Mouse (Mus musculus): ENCODE measurements around the gene Mrtfa.

Gene Mrtfa

GRCm38 (mm10) chr15:80983264-80983663, 207.3 kb downstream of the Mrtfa start:
- CTCF ChIA-PET: interaction anchor here in 2 of 4 experiments (0.6 to 0.7 kb wide), 3 partner anchors 31 to 380 kb away, joined by 3 to 4 read pairs (median 4); no protein-coding TSS in a partner anchor
- POLR2A ChIA-PET: interaction anchor here in 1 of 4 experiments (0.8 to 1.2 kb wide), 4 partner anchors 10 to 17 kb away, joined by 3 to 4 read pairs (median 3); no protein-coding TSS in a partner anchor

- CTCF ChIA-PET: no interaction called here
- POLR2A ChIA-PET: interaction anchor here in 1 of 4 experiments (0.6 to 1.3 kb wide), 4 partner anchors 9 to 198 kb away, joined by 3 to 5 read pairs (median 3); no protein-coding TSS in a partner anchor
These were observed 209.4 kb downstream of the Mrtfa start for GRCm38 (mm10) chr15:80981176-80981575.

GRCm38 (mm10) chr15:80979611-80980010, 210.9 kb downstream of the Mrtfa start:
- CTCF ChIA-PET: no interaction called here

GRCm38 (mm10) chr15:80977620-80978334, 212.8 kb downstream of the Mrtfa start, which contains the start of gene Sgsm3:
Gene Sgsm3, plus strand, starts transcription at chr15:80977765.
- CTCF ChIA-PET: interaction anchor here in 2 of 4 experiments (0.6 to 1.5 kb wide), 5 partner anchors 31 to 889 kb away, joined by 3 to 9 read pairs (median 3); no protein-coding TSS in a partner anchor
- POLR2A ChIA-PET: interaction anchor here (0.5 to 2.3 kb wide), 15 partner anchors 9 to 307 kb away, joined by 3 to 8 read pairs (median 4); partner anchors contain the start of genes Tnrc6b (in 2 of the 4) and Adsl (in 1 of the 4)

More at GRCm38 (mm10) chr15:80979611-80980010, 210.9 kb downstream of the Mrtfa start:
- POLR2A ChIA-PET: interaction anchor here in 1 of 4 experiments (2.1 kb wide), 1 partner anchor 9 kb away, joined by 8 read pairs; no protein-coding TSS in a partner anchor

DNA sequence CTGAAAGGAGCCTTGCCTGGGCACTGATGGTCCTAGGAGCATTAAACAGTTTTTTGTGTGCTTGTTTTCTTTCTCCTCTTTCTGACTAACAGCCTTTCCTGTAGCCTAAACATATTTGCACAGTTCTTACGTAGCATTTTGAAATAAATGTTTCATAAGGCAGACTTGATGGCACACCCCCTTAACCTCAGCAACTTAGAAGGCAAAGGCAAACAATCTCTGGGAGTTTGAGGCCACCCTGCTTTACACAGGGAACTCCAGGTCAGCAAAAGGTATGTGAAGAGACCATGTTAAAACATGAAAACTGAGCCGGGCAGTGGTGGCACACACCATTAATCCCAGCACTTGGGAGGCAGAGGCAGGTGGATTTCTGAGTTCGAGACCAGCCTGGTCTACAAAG, 214.9 kb downstream of the Mrtfa start:
- ChIA-PET POLR2A (interaction anchor here in 2 of 4 experiments (0.7 to 1.5 kb wide), 7 partner anchors 11 to 327 kb away, joined by 3 to 4 read pairs (median 3); partner anchors contain the start of gene Tnrc6b (in 1 of the 2)), CTCF (interaction anchor here in 2 of 4 experiments (0.6 kb wide), 3 partner anchors 106 to 1041 kb away, joined by 3 to 5 read pairs (median 4); no protein-coding TSS in a partner anchor)

GRCm38 (mm10) chr15:80974311-80974710, 216.2 kb downstream of the Mrtfa start:
- CTCF ChIA-PET: no interaction called here

GRCm38 (mm10) chr15:80969371-80969770, 221.2 kb downstream of the Mrtfa start:
- POLR2A ChIA-PET: interaction anchor here in 2 of 4 experiments (0.5 to 3.3 kb wide), 11 partner anchors 8 to 171 kb away, joined by 3 to 18 read pairs (median 4); partner anchors contain the start of gene Sgsm3 (in 2 of the 2)
- CTCF ChIA-PET: interaction anchor here in 2 of 4 experiments (0.8 to 1.4 kb wide), 2 partner anchors 22 to 35 kb away, joined by 4 read pairs; no protein-coding TSS in a partner anchor

More at GRCm38 (mm10) chr15:80974311-80974710, 216.2 kb downstream of the Mrtfa start:
- POLR2A ChIA-PET: interaction anchor here in 3 of 4 experiments (0.5 to 2.9 kb wide), 11 partner anchors 8 to 398 kb away, joined by 3 to 13 read pairs (median 5); partner anchors contain the start of gene Tnrc6b (in 2 of the 3)

Data from embryonic stem cell, embryonic (primary cell).